Mouse (Mus musculus): ENCODE measurements at regions not wholly inside any gene's neighbourhood (a gene's known extent, or its start where the extent isn't known, plus 50 kb on each side); places are given as distances from the start of the nearest gene placed in this dataset.
A peak's percentile ranks its signal among the peaks of the same experiment; 100 is the strongest.

- no peak for DNase-seq (ENCODE audit: low spot score in 2 of 2)
These were observed 362.3 kb downstream of the Bcor start for GRCm38 (mm10) chrX:11797870-11798269.

DNA sequence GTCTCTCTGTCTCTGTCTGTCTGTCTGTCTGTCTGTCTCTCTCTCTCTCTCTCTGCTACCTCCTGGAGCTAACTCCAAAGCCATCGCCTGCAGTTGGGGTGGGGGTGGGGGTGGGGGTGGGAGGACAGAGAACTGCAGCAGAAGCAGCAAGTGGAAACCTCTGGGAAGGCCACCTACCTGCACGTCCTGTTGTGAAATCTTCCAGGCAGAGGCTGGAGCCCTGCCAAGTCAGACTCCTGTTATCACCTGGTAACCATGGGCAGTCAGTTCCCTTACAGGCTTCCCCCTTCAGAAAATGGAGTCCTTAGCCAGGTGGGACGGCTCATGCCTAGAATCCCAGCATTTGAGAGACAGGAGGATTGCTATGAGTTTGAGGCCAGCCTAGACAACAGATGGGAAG, 361.8 kb downstream of the Bcor start:
- DNase-seq (ENCODE audit: low spot score in 2 of 2): no peak

DNA sequence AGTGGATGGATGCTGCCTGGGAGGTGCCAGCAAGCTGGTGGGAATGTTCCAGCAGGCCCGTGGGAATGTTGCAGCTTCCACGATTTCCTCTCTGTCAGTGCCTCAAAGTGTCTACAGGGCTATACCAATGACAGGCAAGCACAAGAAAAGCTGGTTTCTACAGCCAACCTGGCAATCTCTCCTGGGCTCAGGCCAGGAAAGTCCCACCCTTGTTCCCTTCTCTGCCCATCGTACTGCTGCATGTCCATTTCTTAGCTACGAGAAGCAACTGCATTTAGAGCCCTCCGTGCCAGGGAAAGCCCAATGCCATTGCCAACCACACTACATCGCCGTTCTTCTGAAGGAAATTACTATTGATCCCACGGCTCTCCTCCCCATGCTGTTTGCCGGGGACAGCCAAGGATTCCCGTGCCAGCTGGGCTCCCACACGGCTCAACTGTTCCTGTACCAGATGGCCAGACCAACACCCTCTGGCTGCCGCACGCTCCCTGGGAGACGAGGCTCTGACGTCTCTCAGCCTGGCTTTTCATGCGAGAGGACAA, 359.7 kb downstream of the Bcor start:
- no peak for DNase-seq (ENCODE audit: low spot score in 2 of 2)

- no peak for DNase-seq (ENCODE audit: low spot score in 2 of 2)
These were observed 358.9 kb downstream of the Bcor start for GRCm38 (mm10) chrX:11801208-11801607.

- no peak for DNase-seq (ENCODE audit: low spot score in 2 of 2)
These were observed 358.5 kb downstream of the Bcor start for GRCm38 (mm10) chrX:11801621-11802020.

DNA sequence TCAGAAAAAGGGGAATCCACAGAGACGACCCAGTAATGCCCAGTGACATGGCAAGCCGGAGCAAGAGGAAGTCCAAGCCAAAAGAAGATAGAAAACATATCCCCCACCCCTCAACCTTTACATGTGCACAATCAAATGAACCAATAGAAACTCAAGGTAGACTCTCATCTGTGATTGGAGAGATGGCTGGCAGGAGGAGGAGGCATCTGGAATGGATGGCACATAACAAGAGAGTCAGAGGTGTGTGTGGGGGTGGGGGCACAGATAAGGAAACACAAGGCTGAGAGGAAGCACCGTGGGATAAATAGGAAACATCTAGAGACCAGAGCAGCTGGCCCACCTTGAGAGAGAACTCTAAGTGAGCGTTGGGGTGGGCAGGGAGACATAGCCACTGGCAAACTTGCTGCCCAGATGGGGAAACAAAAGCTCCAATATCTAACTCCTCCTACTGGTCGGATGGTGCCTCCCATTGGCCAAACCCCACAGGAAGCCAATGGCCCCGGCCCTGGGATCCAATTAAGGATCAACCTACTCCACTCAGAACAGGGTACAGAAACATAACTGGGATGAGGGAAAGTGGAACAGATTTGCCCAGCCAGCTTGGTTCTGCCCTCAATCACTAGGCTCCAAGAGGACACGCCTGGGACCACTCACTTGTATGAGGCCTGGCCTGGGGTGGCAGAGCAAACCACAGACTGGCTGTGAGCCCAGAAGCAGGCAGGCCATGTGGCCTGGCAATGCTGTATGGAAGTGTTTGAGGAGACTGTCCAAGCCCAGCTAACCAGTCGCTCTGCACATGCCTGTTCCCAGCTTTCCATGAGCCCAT, 357.9 kb downstream of the Bcor start:
- DNase-seq (ENCODE audit: low spot score in 2 of 2): no peak

DNA sequence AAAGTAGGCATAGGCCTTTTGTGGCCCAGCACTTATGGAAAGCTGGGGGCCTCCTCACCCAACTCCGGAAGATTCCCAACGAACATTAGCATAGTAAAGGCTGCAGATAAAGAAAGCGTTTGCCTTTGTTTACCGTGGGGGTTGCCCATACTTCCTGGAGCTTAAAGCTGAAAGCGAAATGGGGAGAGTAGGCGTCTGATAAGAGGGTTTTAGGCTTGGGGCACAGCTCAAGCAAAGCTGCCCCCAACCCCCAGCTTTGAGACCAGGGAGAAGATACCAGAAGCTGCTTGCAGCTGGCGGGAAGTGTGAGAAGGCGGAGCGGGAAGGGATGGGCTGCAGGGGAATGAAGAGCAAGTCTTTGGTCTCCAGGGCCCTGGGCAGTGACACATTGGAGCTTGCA, 356.9 kb downstream of the Bcor start:
- DNase-seq (ENCODE audit: low spot score in 2 of 2): no peak

GRCm38 (mm10) chrX:11806896-11807252, 353.3 kb downstream of the Bcor start:
- DNase-seq (ENCODE audit: low spot score in 2 of 2): no peak

GRCm38 (mm10) chrX:11807253-11807882, 352.8 kb downstream of the Bcor start:
- DNase-seq (ENCODE audit: low spot score in 2 of 2): no peak

DNA sequence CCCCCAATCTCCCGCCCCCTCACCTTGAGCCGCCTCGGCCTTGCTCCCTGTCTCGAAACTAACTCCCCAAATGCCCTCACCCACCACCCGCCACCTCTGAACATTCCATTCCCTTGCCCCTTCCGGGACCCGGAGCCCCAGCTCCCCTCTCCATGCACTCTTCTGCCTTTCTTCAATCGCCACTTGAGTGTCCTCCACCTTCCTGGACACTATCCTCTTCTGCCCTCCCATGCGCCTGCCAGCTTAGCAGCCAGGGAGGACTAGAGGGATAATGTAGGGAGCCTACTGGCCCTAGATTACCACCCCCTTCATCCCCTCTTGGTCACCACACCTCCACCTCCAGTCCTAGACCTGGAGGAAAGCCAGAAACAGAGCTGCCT, 352.3 kb downstream of the Bcor start:
- DNase-seq (ENCODE audit: low spot score in 2 of 2): no peak

DNA sequence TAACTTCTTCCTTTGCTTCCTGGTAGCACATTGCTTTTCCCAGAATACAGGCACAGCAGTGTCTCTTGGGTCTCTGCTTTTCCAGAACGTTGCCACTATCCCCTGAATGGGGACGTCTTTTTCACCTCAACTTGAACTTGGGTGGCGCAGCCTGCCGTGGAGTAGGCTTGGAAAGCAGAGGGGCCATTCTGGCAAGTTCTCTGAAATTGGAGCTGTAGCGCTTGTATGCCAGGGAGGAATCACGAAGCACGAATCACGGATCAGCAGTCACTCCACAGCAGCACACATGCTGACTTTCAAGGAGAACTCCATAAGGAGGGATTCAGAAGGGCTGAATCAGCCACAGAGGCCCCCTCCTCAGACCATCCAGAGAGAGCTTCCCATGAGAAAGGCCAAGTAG, 351.2 kb downstream of the Bcor start:
- no peak for DNase-seq (ENCODE audit: low spot score in 2 of 2)

GRCm38 (mm10) chrX:11814861-11815260, 345.3 kb downstream of the Bcor start:
- DNase-seq (ENCODE audit: low spot score in 2 of 2): no peak

DNA sequence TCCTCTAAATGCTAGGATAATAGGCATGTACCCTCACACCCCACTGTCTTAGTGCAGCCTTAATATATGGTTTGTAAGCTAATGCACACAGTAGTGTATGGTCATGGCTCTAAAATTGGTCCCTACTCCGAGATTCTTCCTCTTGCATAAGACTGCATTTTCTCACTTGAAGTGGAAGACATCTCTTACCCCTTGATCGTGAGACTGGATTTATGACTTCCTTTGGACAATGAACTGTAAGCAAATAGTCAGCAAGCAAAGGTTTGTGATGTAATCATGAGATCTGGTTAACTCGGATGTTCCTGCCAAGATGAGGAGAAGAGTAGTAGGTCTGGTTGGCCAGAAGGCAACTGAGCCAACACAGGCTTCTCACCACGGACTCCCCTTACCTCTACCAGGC, 344.3 kb downstream of the Bcor start:
- DNase-seq (ENCODE audit: low spot score in 2 of 2): no peak

- no peak for DNase-seq (ENCODE audit: low spot score in 2 of 2)
These were observed 341.5 kb downstream of the Bcor start for GRCm38 (mm10) chrX:11818634-11819033.

DNA sequence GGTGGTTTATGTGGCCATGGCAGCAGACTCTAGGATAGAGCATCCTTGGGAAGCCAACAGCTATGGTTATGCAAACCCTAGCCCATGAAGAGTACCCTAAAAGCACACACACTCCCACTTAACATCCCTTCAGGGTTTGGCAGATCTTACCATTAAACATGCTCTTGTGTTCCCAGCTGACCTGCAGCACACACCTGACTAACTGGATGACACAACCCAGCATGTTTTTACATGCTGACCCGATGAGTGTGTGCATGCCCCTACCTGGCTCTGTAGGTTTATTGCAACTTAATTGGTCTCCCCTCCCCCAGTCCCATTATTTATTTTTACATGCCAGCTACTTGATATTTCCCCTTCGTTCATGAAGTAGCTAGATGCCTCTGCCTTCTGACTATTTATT, 339.0 kb downstream of the Bcor start:
- DNase-seq (ENCODE audit: low spot score in 2 of 2): no peak

DNA sequence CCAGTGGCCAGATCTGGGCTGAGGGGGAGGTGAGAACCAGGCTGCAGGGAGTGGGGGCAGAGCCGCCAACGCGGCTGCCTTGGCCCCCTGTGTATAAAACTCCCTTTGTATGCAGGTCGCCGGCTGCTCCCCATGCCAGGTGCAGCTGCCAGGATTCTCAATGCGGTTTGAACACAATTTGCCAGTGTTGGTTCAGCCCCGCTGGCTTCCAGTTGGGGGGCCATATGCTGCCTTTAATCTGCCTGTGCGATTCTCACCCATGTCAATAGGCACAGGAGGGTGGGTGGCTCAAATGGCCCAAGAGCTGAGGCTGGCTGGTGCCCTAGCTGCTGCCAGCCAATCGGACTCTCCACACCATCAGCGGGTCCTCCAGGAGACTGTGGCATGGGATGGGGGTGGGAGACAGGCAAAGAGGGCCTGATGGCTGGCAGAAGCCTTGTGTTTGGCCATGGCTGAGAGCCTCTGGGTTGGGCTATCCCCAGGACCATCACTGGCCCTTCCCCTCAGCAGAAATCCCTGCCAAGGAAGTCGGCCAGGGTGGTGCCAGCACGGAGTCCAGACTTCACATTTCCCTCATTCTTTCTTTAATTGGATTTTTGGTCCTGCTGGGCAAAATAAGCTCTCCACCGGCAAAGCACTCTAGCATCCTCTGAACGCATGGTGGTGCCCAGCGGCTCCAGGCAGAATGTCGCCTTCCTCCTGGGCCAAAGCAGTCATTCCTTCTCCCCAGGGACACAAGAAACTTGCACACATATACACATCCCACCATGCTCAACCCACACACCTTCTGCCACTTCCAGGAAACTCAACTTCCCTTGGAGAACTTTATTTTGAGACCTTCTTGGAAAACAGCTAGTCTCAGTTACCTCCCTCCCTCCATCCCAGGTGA, 338.0 kb downstream of the Bcor start:
- DNase-seq (ENCODE audit: low spot score in 2 of 2): no peak

DNA sequence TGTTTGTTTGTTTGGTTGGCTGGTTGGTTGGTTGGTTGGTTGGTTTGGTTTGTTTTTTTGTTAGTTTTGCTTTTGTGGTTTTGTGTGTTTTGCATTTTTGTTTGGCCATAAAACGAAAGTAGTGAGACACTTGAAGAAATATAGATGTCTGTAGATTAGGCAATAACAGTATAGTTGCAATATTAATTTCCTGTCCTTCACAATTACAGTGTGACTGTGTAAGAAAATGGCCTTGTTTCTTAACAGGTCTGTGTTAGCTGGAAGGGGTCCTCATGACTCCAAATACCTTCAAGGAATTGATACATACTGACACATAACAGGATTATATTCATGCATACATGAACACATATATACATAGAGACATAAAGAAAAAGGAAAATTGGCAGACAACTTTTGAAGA, 334.2 kb downstream of the Bcor start:
- no peak for DNase-seq (ENCODE audit: low spot score in 2 of 2)

GRCm38 (mm10) chrX:11826737-11827408, 333.3 kb downstream of the Bcor start:
- DNase-seq (ENCODE audit: low spot score in 2 of 2): no peak

DNA sequence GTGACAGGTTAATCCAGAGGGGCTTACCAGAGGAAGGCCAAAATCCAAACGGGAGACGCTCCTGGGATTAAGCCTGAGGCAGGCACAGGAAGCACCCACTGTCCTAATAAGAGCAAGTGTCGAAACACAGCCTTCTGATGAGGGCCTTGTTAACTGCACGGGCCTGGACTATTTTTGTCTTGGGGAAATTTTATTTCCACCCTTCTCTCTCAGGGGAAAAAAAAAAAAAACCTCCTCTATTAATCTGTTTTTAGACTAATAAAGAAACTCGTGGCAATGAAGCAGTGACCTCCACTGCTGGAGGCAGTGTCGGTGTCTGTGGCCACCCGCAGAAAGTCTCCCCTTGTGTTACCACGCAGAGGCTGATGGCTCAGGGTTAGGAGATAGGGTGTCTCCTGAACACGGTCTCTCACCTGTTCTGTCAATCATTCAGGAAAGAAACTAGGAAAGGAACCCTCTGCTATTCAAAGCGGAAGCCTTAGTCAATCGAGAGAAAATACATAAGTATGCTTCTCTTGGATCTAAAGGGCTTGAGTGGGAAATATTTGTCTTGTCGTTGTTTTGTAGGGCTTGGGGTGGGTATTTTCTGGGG, 330.6 kb downstream of the Bcor start:
- no peak for DNase-seq (ENCODE audit: low spot score in 2 of 2)

DNA sequence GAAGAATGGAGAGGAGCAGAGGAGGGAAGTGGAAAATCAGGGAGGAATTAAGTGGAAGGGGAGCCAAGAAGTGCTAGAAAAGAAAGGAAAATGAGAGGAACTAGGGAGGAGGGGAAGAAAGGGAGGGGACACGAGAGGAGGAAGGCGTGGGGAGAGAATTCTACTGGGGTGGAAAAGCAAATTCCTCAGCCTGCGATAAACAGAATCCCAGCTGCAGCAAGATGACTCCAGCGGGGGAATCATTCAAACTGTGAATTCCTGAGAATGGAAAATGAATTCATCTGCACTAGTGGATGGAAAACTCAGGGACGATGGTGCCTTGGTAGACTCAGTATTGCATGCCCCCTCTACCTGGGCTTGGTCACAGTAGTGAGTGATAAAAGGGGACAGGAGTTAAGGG, 322.6 kb downstream of the Bcor start:
- no peak for DNase-seq (ENCODE audit: low spot score in 2 of 2)

- DNase-seq (ENCODE audit: low spot score in 2 of 2): peak in 1 of 2 experiments; percentile 8
These were observed 320.4 kb downstream of the Bcor start for GRCm38 (mm10) chrX:11839665-11840245.
